Mouse (Mus musculus) lung, embryonic 15.5 days (tissue): ENCODE results near the gene Tram1l1. TPM values are rescaled to one million over a fixed set of nuclear protein-coding genes. Genes with fewer than 3 reads are reported as not detected.
"Not testable (repeated sequence)": the region's sequence is repeated elsewhere in the genome, so short reads cannot be mapped to it uniquely, and the experiment has no call there.

Experiments
- ATAC-seq: fragments of 200-750 bp; cut with Nextera tagmentation; 2 replicates; pipeline ENCODE4 v1.8.0; 2017; ENCODE audit warnings: moderate number of reproducible peaks, borderline replicate concordance; ENCODE audit not compliant: low FRiP score, low TSS enrichment; ENCODE audit errors: extremely low read depth
- H3K27ac ChIP-seq: fragments of 300-500 bp; sonication (generic); 2 replicates; pipeline ENCODE4 v1.5.1; 2015; ENCODE audit warnings: moderate library complexity, mild to moderate bottlenecking, inconsistent platforms
- H3K27me3 ChIP-seq: fragments of 300-500 bp; sonication (generic); 2 replicates; pipeline ENCODE4 v1.6.1; 2015; ENCODE audit warnings: inconsistent platforms
- H3K36me3 ChIP-seq: fragments of 300-500 bp; sonication (generic); 2 replicates; pipeline ENCODE4 v1.6.1; 2015; ENCODE audit warnings: inconsistent platforms
- H3K4me1 ChIP-seq: fragments of 300-500 bp; sonication (generic); 2 replicates; pipeline ENCODE4 v1.6.1; 2015; ENCODE audit warnings: inconsistent platforms
- H3K4me2 ChIP-seq: fragments of 300-500 bp; sonication (generic); 2 replicates; pipeline ENCODE4 v1.6.1; 2015; ENCODE audit warnings: inconsistent platforms, mild to moderate bottlenecking, moderate library complexity
- H3K4me3 ChIP-seq: fragments of 300-500 bp; sonication (generic); 2 replicates; pipeline ENCODE4 v1.5.1; 2015; ENCODE audit warnings: mild to moderate bottlenecking, inconsistent platforms
- H3K9ac ChIP-seq: fragments of 300-500 bp; sonication (generic); 2 replicates; pipeline ENCODE4 v1.6.1; 2015; ENCODE audit warnings: inconsistent platforms
- H3K9me3 ChIP-seq: fragments of 300-500 bp; sonication (generic); 2 replicates; pipeline ENCODE4 v1.6.1; 2016; ENCODE audit warnings: inconsistent platforms
- WGBS: fragments of 180-500 bp; shearing (Covaris S2); methylation state at CpG from one replicate; pipeline ENCODE4 v1.1.7; 2015; 5-methylcytosine and 5-hydroxymethylcytosine counted together
- polyA plus RNA-seq: library from polyadenylated mRNA; unstranded; fragments of >200 nt; fragmentation: Nextera tagmentation; extraction: Ambion mirVana; gene quantifications from 2 replicates; pipeline ENCODE4 v1.2.1, GENCODE M21; 2015

Tram1l1 gene
- polyA plus RNA-seq, result 6.2 TPM in 2 replicates

- Histone ChIP-seq H3K27ac (no peak within 1 kb of the TSS), H3K36me3 (no peaks in the 10 kb centered on the region), H3K9ac (peak within 1 kb of the TSS; percentile 55), H3K4me2 (peak within 1 kb of the TSS; percentile 87), H3K4me3 (peak within 1 kb of the TSS; percentile 66), H3K4me1 (0 out of 2 replicates have a peak, but pooled peaks cover 7% of the 10 kb centered on the region), H3K9me3 (no peaks in the 10 kb centered on the region), H3K27me3 (no peaks in the 10 kb centered on the region)
- peak; percentile 90 for ATAC-seq
- 1% methylated on average over 53 of the region's 53 CpGs for WGBS
Observed at GRCm38 (mm10) chr3:124320821-124321576, at the start of gene Tram1l1. Tram1l1 (plus strand) TSS chr3:124320855.

GRCm38 (mm10) chr3:124271229-124271628 is 49.4 kb upstream of the Tram1l1 start:
- H3K9me3 ChIP-seq, result no peaks in the 10 kb centered on the region
- H3K4me3 ChIP-seq, result no peak overlapping the region
- no peaks in the 10 kb centered on the region for H3K4me1 ChIP-seq
- no peaks in the 10 kb centered on the region for H3K27me3 ChIP-seq
- WGBS, result 79% methylated on average over 4 of the region's 4 CpGs
- H3K27ac ChIP-seq, result no peak overlapping the region
- no peaks in the 10 kb centered on the region for H3K36me3 ChIP-seq
- H3K9ac ChIP-seq, result no peak overlapping the region
- no peak for ATAC-seq
- H3K4me2 ChIP-seq, result no peak overlapping the region

GRCm38 (mm10) chr3:124271668-124272067 is 49.0 kb upstream of the Tram1l1 start:
- ATAC-seq, result no peak
- 70% methylated on average over 3 of the region's 3 CpGs for WGBS
- no peaks in the 10 kb centered on the region for H3K36me3 ChIP-seq

GRCm38 (mm10) chr3:124272465-124273089 is 48.1 kb upstream of the Tram1l1 start:
- 52% methylated on average over 2 of the region's 2 CpGs for WGBS
- Histone ChIP-seq H3K4me2 (no peak overlapping the region), H3K36me3 (no peaks in the 10 kb centered on the region), H3K27me3 (no peaks in the 10 kb centered on the region), H3K27ac (no peak overlapping the region), H3K4me3 (no peak overlapping the region), H3K9ac (no peak overlapping the region), H3K4me1 (no peaks in the 10 kb centered on the region), H3K9me3 (no peaks in the 10 kb centered on the region)
- no peak for ATAC-seq

More at GRCm38 (mm10) chr3:124271668-124272067, 49.0 kb upstream of the Tram1l1 start:
- H3K9me3 ChIP-seq, result no peaks in the 10 kb centered on the region
- no peaks in the 10 kb centered on the region for H3K27me3 ChIP-seq
- no peak overlapping the region for H3K4me3 ChIP-seq
- no peak overlapping the region for H3K9ac ChIP-seq
- no peak overlapping the region for H3K27ac ChIP-seq
- H3K4me1 ChIP-seq, result no peaks in the 10 kb centered on the region
- H3K4me2 ChIP-seq, result no peak overlapping the region

- not testable (repeated sequence) for H3K4me1 ChIP-seq, H3K9me3 ChIP-seq, H3K36me3 ChIP-seq, H3K4me3 ChIP-seq, H3K27me3 ChIP-seq, H3K27ac ChIP-seq, H3K9ac ChIP-seq, H3K4me2 ChIP-seq, ATAC-seq
- 9% methylated on average over 13 of the region's 13 CpGs for WGBS
Observed at GRCm38 (mm10) chr3:124274928-124275609, 45.6 kb upstream of the Tram1l1 start.

- H3K9ac ChIP-seq, H3K36me3 ChIP-seq, H3K9me3 ChIP-seq, H3K4me3 ChIP-seq, ATAC-seq, H3K27ac ChIP-seq, H3K4me1 ChIP-seq, H3K4me2 ChIP-seq, H3K27me3 ChIP-seq: not testable (repeated sequence)
- 39% methylated on average over 7 of the region's 7 CpGs for WGBS
Observed at GRCm38 (mm10) chr3:124288936-124289335, 31.7 kb upstream of the Tram1l1 start.

GRCm38 (mm10) chr3:124319254-124319653 is 1.4 kb upstream of the Tram1l1 start:
- Histone ChIP-seq H3K4me1 (0 out of 2 replicates have a peak, but pooled peaks cover 7% of the 10 kb centered on the region), H3K27ac (no peak overlapping the region), H3K4me3 (no peak overlapping the region), H3K9me3 (no peaks in the 10 kb centered on the region), H3K27me3 (no peaks in the 10 kb centered on the region), H3K4me2 (no peak overlapping the region), H3K36me3 (no peaks in the 10 kb centered on the region), H3K9ac (no peak overlapping the region)
- WGBS, result 41% methylated on average over 4 of the region's 4 CpGs
- ATAC-seq, result no peak

GRCm38 (mm10) chr3:124320398-124320797 is 257 bp upstream of the Tram1l1 start:
- Histone ChIP-seq H3K9ac (peak overlapping the region; percentile 55; the same call in 1 of the 2 replicates), H3K36me3 (no peaks in the 10 kb centered on the region), H3K27ac (no peak overlapping the region), H3K4me3 (peak overlapping the region; percentile 66), H3K4me1 (0 out of 2 replicates have a peak, but pooled peaks cover 7% of the 10 kb centered on the region), H3K4me2 (peak overlapping the region; percentile 87), H3K9me3 (no peaks in the 10 kb centered on the region), H3K27me3 (no peaks in the 10 kb centered on the region)
- 10% methylated on average over 2 of the region's 2 CpGs for whole genome bisulfite sequencing
- no peak; the same call in 1 of the 2 replicates for ATAC-seq

GRCm38 (mm10) chr3:124346445-124346844 is 25.8 kb downstream of the Tram1l1 start:
- H3K4me1 ChIP-seq, result no peaks in the 10 kb centered on the region
- ATAC-seq, result no peak
- no peak overlapping the region for H3K4me3 ChIP-seq
- H3K36me3 ChIP-seq, result no peaks in the 10 kb centered on the region
- no peaks in the 10 kb centered on the region for H3K27me3 ChIP-seq
- no peak overlapping the region for H3K9ac ChIP-seq
- no peak overlapping the region for H3K4me2 ChIP-seq
- H3K9me3 ChIP-seq, result no peaks in the 10 kb centered on the region
- no peak overlapping the region for H3K27ac ChIP-seq

- Histone ChIP-seq H3K36me3 (no peaks in the 10 kb centered on the region), H3K4me1 (no peaks in the 10 kb centered on the region), H3K9me3 (no peaks in the 10 kb centered on the region), H3K9ac (no peak overlapping the region), H3K27me3 (no peaks in the 10 kb centered on the region), H3K27ac (no peak overlapping the region), H3K4me3 (no peak overlapping the region), H3K4me2 (no peak overlapping the region)
- 80% methylated on average over 3 of the region's 3 CpGs for WGBS
- ATAC-seq, result no peak
Observed at GRCm38 (mm10) chr3:124357533-124357932, 36.9 kb downstream of the Tram1l1 start.

GRCm38 (mm10) chr3:124372031-124372430 is 51.4 kb downstream of the Tram1l1 start:
- no peak overlapping the region for H3K9ac ChIP-seq
- no peak for ATAC-seq
- H3K9me3 ChIP-seq, result no peaks in the 10 kb centered on the region
- no peaks in the 10 kb centered on the region for H3K36me3 ChIP-seq
- no peak overlapping the region for H3K4me3 ChIP-seq
- H3K4me1 ChIP-seq, result no peaks in the 10 kb centered on the region
- no peak overlapping the region for H3K4me2 ChIP-seq
- no peak overlapping the region for H3K27ac ChIP-seq
- 77% methylated on average over 2 of the region's 2 CpGs for WGBS
- H3K27me3 ChIP-seq, result no peaks in the 10 kb centered on the region
